Mouse (Mus musculus) kidney, postnatal 0 days (tissue): ENCODE results near the gene Usp47. TPM values are rescaled to one million over a fixed set of nuclear protein-coding genes. Genes with fewer than 3 reads are reported as not detected.

ENCODE experiments used
- ATAC-seq: fragments of 200-750 bp; cut with Nextera tagmentation; replicated peaks from 2 replicates; pipeline ENCODE4 v1.8.0; 2017; ENCODE audit warnings: low read depth, moderate number of reproducible peaks, moderate TSS enrichment, moderate library complexity; ENCODE audit not compliant: low FRiP score
- DNase-seq: peaks from one replicate; pipeline ENCODE4 v3.0.0-alpha.2; 2016; ENCODE audit warnings: low spot score
- H3K27ac ChIP-seq: fragments of 300-500 bp; sonication (generic); 2 replicates; pipeline ENCODE4 v1.5.1; 2014; ENCODE audit warnings: mild to moderate bottlenecking
- H3K27me3 ChIP-seq: fragments of 300-500 bp; sonication (generic); 2 replicates; pipeline ENCODE4 v1.6.1; 2014; ENCODE audit warnings: low read length, mixed read lengths; ENCODE audit not compliant: insufficient read depth
- H3K36me3 ChIP-seq: fragments of 300-500 bp; sonication (generic); 2 replicates; pipeline ENCODE4 v1.6.1; 2014; ENCODE audit warnings: low read length, mixed read lengths; ENCODE audit not compliant: insufficient read depth
- H3K4me1 ChIP-seq: fragments of 300-500 bp; sonication (generic); replicated peaks from 2 replicates; pipeline ENCODE4 v1.6.1; 2014; ENCODE audit warnings: antibody characterized with exemption, low read length, mixed read lengths; ENCODE audit not compliant: insufficient read depth
- H3K4me2 ChIP-seq: fragments of 300-500 bp; sonication (generic); 2 replicates; pipeline ENCODE4 v1.6.1; 2014; ENCODE audit warnings: mild to moderate bottlenecking, low read length, moderate library complexity, mixed read lengths
- H3K4me3 ChIP-seq: fragments of 300-500 bp; sonication (generic); replicated peaks from 2 replicates; pipeline ENCODE4 v1.5.1; 2014; ENCODE audit warnings: low read depth, low read length
- H3K9ac ChIP-seq: fragments of 300-500 bp; sonication (generic); 2 replicates; pipeline ENCODE4 v1.6.1; 2014; ENCODE audit warnings: low read depth, low read length
- H3K9me3 ChIP-seq: fragments of 300-500 bp; sonication (generic); replicated peaks from 2 replicates; pipeline ENCODE4 v1.6.1; 2016; ENCODE audit warnings: low read length, inconsistent platforms, mixed read lengths
- CTCF ChIP-seq: IDR thresholded peaks from 2 replicates; pipeline ENCODE4 v1.5.1; 2016; ENCODE audit warnings: antibody characterized with exemption, low read depth, mild to moderate bottlenecking, moderate library complexity
- whole genome bisulfite sequencing: fragments of 180-500 bp; shearing (Covaris S2); extraction: QIAGEN DNeasy Blood & Tissue Kit; methylation state at CpG from one replicate; pipeline ENCODE4 v1.1.7; 2014; 5-methylcytosine and 5-hydroxymethylcytosine counted together
- polyA plus RNA-seq: library from polyadenylated mRNA; unstranded; fragments of >200 nt; fragmentation: Nextera tagmentation; extraction: Ambion mirVana; gene quantifications from 2 replicates; pipeline ENCODE4 v1.2.1, GENCODE M21; 2015

Usp47 gene
- polyA plus RNA-seq, 1 experiment from 2014 or later: 37.3 TPM

DNA sequence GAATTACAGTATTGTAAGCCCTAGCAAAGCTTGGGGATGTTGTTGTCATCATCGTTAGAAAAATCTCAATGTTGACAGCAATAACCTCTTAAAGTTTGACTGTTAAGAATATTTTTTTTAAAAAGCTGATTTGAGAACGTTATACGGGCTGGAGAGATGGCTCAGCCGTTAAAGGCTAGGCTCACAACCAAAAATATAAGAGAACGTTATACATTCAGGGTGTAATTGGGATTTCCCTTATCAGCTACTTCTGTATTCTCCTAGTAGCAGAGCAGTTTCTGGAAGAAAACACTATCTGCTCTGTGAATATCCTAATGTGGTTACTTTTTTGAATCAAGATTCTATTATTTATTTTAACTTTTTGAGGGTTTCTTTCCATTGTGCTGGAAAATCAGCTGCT lies 25.3 kb downstream of the Usp47 start:
- no peak overlapping the region for H3K27ac ChIP-seq
- H3K4me2 ChIP-seq: no peak overlapping the region
- TF ChIP-seq CTCF: no peak
- no peaks in the 10 kb centered on the region for H3K27me3 ChIP-seq
- no peaks in the 10 kb centered on the region for H3K9me3 ChIP-seq
- WGBS: 84% methylated on average over 5 of the region's 5 CpGs
- no peak overlapping the region for H3K9ac ChIP-seq
- DNase-seq (no peak), ATAC-seq (no peak)
- H3K4me1 ChIP-seq: 0 out of 2 replicates have a peak, but pooled peaks cover 4% of the 10 kb centered on the region
- H3K36me3 ChIP-seq: 0 out of 2 replicates have a peak, but pooled peaks cover under 1% of the 10 kb centered on the region
- no peak overlapping the region for H3K4me3 ChIP-seq

DNA sequence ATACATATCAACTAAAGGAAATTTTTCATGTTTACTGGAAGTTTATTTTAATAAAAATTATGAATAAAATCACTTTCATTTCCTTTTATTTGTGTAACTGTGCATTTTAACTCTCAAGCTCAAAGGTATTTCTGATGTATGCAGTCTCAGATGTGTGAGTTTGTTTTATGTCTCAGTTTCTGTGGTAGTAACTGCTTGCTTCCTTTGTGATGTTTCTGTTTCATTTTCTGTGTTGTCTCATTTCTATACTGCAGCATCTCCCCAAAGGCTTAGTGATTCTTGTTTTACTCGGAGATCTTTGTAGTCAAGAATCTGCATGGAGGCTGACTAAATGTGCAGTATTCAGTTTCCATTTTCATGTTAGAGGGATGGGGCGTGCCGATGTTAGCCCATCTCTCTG lies 30.4 kb downstream of the Usp47 start:
- no peak overlapping the region for H3K27ac ChIP-seq
- H3K27me3 ChIP-seq: no peaks in the 10 kb centered on the region
- H3K36me3 ChIP-seq: peaks cover 28% of the 10 kb centered on the region
- WGBS: 92% methylated on average over 3 of the region's 3 CpGs
- no peak for ATAC-seq
- TF ChIP-seq CTCF: no peak
- H3K9ac ChIP-seq: no peak overlapping the region
- no peak for DNase-seq
- H3K4me3 ChIP-seq: no peak overlapping the region
- no peak overlapping the region for H3K4me2 ChIP-seq
- no peaks in the 10 kb centered on the region for H3K4me1 ChIP-seq
- no peaks in the 10 kb centered on the region for H3K9me3 ChIP-seq

DNA sequence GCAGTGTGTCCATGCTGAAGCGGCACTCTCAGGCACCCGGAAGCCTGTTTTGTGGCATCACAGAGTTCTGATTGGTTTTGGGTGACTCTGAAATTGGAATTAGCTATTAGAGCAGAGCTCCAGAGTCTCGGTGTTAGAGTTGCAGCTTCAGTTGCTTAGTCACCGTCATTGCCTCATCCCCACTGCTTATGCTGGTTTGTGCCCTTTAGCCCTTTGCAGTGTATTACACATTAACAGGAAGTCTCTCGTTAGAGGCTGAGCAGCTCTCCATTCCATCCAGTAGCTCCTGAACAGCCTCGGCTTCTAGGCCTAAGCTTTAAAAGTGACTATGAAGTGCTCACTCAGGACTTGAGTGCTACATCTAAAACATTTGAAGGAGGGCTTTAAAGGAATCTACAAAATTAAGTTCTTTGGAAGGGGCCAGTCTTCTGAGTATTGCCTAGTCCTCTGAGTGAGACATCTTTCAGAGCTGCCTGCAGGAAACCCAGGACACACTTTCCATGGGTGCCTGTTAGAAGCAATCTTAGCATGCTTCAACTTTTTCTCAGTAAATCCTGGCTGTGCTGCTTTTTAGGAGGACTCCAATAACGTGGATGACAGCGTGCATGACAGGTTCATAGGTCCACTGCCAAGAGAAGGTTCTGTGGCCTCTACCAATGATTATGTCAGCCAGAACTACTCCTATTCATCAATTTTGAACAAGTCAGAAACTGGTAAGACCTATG lies 32.8 kb downstream of the Usp47 start:
- Histone ChIP-seq H3K4me2 (no peak overlapping the region), H3K9me3 (no peaks in the 10 kb centered on the region), H3K9ac (no peak overlapping the region), H3K27me3 (no peaks in the 10 kb centered on the region), H3K36me3 (peaks cover 37% of the 10 kb centered on the region), H3K4me1 (no peaks in the 10 kb centered on the region), H3K27ac (0 out of 2 replicates have a peak overlapping the region, but pooled peaks have one; percentile 34), H3K4me3 (no peak overlapping the region)
- TF ChIP-seq CTCF: no peak
- ATAC-seq (peak; percentile 71; the same call in 1 of the 2 replicates), DNase-seq (peak; percentile 54)
- 60% methylated on average over 8 of the region's 8 CpGs for WGBS

DNA sequence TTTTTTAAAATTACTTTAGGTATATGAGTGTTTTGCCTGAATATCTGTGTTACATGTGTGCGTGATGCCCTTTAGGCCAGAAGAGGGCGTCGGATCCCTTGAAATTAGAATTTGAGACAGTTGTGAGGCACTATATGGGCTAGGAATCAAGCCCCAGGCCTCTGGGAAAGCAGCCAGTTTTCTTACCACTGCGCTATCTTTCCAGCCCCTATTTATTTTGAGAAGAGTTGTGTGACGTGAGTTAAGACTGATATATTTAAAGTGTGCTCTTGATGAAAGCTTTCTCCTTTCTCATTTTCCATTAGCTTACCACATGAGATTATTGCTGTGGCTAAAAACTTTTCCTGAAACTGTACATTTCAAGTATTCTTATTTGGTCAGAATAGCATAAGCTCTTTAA lies 51.6 kb downstream of the Usp47 start:
- 87% methylated on average over 5 of the region's 5 CpGs for WGBS

DNA sequence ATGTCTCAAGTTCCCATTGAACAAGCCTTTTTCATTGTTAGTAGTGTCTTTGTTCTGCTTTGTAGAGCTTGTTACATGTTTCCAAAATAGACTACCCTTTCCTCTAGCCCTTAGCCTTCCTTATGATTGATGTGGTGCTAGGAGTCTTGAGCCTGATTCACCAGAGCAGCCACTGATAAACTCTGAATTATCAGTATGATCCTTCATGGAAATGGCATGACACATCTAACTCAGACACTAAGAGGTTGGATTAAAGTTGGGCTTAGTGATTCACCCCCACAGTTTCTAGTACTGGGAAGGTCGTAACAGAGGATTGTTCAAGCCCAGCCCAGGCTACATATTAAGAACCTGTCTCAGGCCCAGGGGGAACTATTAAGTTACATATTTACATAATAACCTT lies 59.3 kb downstream of the Usp47 start:
- peaks cover 33% of the 10 kb centered on the region for H3K36me3 ChIP-seq
- ATAC-seq (no peak), DNase-seq (no peak)
- H3K4me2 ChIP-seq: no peak overlapping the region
- 81% methylated on average over 1 of the region's 1 CpGs for WGBS
- H3K4me3 ChIP-seq: no peak overlapping the region
- H3K27me3 ChIP-seq: no peaks in the 10 kb centered on the region
- H3K9me3 ChIP-seq: no peaks in the 10 kb centered on the region
- H3K27ac ChIP-seq: no peak overlapping the region
- no peak overlapping the region for H3K9ac ChIP-seq
- no peaks in the 10 kb centered on the region for H3K4me1 ChIP-seq
- no peak for TF ChIP-seq CTCF

More for the DNA sequence above, 51.6 kb downstream of the Usp47 start:
- Histone ChIP-seq H3K4me1 (no peaks in the 10 kb centered on the region), H3K4me3 (no peak overlapping the region), H3K9ac (no peak overlapping the region), H3K4me2 (no peak overlapping the region), H3K27ac (no peak overlapping the region), H3K9me3 (no peaks in the 10 kb centered on the region), H3K27me3 (no peaks in the 10 kb centered on the region), H3K36me3 (peaks cover 21% of the 10 kb centered on the region; the same call in 1 of the 2 replicates)
- TF ChIP-seq CTCF: no peak
- DNase-seq: no peak
- no peak for ATAC-seq

- H3K4me1 ChIP-seq: no peaks in the 10 kb centered on the region
- no peak overlapping the region for H3K9ac ChIP-seq
- DNase-seq: no peak
- no peak overlapping the region for H3K4me3 ChIP-seq
- no peak overlapping the region for H3K27ac ChIP-seq
- H3K4me2 ChIP-seq: no peak overlapping the region
- H3K27me3 ChIP-seq: no peaks in the 10 kb centered on the region
- ATAC-seq: no peak
- WGBS: 83% methylated on average over 2 of the region's 2 CpGs
- H3K36me3 ChIP-seq: peaks cover 30% of the 10 kb centered on the region; the same call in 1 of the 2 replicates
- H3K9me3 ChIP-seq: no peaks in the 10 kb centered on the region
- no peak for TF ChIP-seq CTCF
These were observed 60.9 kb downstream of the Usp47 start for GRCm38 (mm10) chr7:112084222-112084621.
